Mouse (Mus musculus) ovary, adult 18-20 months (tissue): ENCODE measurements around the gene Trim29.

Experiments used
- DNase-seq: peaks from one replicate; pipeline ENCODE4 v3.0.0; 2022; ENCODE audit warnings: low spot score, mixed read lengths

The Trim29 gene

GRCm38 (mm10) chr9:43310538-43310937 is at the start of gene Trim29:
Gene Trim29, plus strand, starts transcription at chr9:43310848.
- no peak for DNase-seq

DNA sequence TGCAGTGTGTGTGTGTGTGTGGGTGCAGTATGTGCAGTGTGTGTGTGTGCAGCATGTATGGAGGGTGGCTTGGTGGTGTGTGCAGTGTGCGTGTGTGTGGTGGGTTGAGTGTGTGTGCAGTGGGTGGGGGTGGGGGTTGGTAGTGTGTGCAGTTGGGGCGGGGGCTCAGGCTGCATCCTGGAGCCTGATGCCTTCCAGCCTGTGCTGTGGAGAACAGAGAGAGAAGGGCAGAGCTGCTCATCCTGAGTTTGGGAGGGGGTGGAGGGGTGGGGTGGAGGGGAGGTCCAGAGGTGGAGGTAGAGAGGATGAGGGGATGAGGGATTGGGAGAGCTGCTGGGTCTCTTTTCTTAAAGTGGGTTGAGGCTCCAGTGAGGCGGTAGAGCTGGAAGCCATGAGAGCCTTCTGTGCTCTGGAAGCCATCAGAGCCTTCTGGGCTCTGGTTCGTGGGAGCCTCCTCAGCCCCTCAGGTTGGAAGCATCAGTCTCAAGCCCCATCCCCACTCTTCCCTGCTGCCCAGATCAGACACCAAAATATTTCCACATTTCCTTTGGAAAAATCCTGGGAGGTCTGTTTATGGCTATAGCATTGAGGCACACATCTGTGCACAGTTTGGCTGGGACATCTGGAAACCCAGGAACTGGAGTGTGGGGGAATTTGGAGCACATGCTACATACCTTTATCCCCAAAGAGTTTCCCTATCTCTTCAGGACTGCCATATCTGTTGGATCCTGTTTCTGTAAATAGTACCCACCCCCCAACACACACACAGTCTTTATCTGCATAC is 49.3 kb upstream of the Trim29 start:
- DNase-seq = no peak

DNA sequence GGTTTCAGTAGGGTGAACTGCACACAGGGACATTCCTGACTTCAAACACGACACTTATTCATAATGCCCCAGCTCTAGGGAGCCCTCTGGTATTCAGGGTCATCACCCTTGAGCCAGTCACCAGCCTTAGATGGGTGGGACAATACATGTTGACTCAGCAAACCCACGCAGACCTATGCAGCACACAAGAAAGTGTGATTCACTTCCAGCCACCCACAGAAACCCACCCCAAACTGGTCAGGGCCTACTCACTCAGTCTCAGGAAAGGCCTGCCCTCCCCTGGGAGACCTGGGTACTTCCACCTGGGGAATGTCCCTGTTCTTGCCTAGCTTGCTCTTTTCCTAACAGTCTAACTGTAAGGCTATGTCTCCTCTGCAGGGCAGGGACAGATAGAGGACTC is 48.7 kb upstream of the Trim29 start:
- no peak for DNase-seq

GRCm38 (mm10) chr9:43262390-43262789 is 48.3 kb upstream of the Trim29 start:
- DNase-seq = no peak

DNA sequence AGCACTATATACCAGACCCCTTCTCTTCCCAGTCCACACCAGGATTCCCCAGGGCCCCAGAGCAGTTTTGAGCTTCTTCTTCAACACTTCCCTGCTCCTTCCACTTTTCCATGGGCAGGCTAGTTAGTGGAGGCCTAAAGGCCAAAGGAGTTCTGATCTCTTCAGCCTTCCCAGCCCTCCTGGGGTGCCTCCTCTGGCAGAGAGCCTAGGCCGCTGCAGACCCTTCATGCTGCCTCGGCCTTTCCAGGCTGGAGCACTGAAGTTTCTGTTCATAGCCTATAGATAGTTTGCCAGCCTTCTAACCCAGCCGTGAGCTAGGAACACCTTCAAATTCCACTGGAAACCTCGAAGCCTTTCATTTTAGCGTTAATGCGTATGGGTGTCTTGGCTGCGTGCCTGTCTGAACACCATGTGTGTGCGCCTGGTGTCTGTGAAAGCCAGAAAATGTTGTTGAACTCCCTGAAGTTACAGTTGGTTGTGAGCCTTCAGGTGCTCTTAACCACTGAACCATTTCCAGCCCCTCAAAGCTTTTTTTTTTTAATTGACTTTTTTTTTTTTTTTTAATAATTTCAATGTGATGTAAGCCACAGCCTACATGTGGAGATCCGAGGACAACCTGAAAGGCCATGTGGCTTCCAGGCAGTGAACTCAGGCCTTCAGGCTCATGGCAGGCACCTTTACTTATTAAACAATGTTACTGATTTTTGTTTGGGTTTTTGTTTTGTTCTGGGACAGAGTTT is 47.7 kb upstream of the Trim29 start:
- no peak for DNase-seq

GRCm38 (mm10) chr9:43263946-43264451 is 46.6 kb upstream of the Trim29 start:
- DNase-seq = peak; percentile 41

GRCm38 (mm10) chr9:43265194-43265593 is 45.5 kb upstream of the Trim29 start:
- no peak for DNase-seq

DNA sequence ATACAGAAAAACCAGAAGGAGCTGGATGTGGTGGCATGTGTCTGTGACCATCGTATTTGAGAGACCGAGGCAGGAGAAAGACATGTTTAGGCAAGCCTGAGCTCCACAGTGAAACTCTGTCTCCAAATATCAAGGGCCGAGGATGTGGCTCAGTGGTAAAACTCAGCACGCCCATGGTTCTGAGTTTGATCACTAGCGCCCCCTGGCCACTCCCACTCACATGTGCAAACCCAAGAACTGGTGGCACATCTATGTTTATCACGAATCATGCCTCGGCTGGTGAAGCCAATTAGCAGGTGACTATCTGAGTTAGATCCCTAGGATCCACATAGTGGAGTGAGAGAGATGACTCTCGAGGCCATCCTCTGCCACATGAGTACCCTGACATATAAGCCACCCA is 43.3 kb upstream of the Trim29 start:
- no peak for DNase-seq

DNA sequence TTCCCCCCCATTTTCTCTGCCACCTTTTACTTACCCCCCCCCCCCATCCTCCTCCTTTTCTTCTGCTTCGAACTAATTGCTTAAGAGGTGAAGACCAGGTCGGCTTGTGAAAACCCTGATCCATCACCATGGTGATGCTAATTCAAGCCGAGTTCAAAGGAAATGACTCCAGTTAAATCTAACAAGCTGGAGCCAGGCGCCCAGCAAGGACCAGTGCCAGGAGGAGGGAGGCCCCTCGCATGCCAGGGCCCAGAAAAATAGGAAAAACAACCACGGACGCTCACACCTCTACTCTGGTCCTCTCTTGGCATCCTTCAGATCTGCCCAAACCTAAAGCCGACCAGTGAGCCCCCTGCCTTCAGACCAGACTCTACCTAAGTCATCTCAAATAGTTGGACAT is 41.5 kb upstream of the Trim29 start:
- no peak for DNase-seq

GRCm38 (mm10) chr9:43270723-43271252 is 39.9 kb upstream of the Trim29 start:
- no peak for DNase-seq

DNA sequence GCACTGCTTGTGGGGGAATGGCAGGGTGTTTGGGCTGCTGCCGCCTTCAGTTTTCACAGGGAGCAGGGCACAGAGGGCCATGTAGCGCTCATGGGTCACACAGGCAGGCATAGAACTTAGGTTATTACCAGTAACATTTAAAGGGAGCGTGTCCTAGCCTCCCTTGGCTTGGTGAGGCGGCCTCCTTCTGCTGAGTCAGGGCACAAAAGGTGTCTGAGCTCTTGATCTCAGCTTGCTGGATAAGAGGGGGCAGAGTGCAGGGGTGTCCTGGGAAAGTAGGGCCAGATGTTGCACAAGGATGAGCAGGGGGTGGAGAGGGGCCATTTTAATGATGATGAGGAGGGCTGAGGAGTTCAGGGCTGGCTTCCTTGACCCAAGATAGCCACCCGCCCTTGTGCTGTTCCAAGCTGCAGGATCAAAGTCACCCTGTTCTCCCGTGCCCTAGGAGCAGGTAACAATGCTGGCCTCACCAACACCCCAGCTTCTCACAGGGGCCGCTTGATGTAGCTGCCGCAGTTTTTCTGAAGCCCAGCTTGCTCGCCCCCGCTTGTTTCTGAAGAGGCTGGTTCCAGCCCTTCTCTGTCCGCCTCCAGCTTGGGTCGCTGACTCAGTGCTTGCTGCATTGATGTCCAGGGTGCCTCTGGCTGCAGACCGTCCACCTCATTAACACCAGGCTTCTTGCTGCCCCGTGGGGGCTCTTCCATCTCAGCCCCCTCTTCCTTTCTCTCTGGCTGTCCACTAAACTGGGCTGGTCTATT is 38.7 kb upstream of the Trim29 start:
- no peak for DNase-seq

- DNase-seq = no peak
Measured at GRCm38 (mm10) chr9:43273735-43274134, 36.9 kb upstream of the Trim29 start.

- peak; percentile 59 for DNase-seq
Measured at GRCm38 (mm10) chr9:43284284-43284683, 26.4 kb upstream of the Trim29 start.

DNA sequence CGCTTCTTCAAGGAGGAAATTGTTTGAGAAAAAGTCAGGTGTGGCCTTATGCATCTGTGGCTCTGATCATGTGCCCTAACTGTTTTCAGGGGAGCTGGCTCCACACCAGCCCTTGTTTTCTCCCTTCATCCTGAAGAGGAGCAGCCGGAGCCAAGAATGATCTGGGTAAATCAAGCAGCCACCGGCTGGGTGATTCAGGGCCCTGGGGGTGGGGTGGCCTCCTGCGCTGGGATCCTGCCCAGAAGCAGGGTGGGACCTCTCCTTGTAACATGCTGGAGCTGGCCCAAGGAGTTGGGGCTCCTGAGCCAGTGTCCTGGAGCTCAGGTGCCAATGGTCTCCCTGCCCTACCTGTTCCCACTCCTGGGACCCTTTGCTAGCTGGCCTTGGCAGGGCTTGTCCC is 25.4 kb upstream of the Trim29 start:
- no peak for DNase-seq

DNA sequence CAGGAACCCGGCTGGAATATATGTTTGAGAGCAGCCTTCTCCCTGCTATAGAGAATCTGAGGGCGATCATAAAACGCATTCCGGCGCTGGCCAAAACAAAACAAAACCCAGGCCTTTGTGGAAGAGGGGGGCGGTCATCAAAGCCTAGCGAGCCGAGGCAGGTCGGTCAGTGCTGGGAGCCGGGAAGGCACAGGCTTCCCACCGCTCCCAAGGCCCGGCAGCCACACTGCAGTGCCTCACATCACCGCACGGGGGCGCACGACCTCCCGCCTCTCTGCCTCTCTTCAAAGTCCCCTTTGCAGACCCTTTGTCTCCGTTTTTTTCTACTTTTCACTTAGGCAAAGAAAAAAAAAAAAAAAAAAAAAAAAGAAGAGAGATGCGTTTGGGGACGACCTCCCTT is 23.8 kb upstream of the Trim29 start:
- DNase-seq = no peak

- no peak for DNase-seq
Measured at GRCm38 (mm10) chr9:43293058-43293457, 17.6 kb upstream of the Trim29 start.

DNA sequence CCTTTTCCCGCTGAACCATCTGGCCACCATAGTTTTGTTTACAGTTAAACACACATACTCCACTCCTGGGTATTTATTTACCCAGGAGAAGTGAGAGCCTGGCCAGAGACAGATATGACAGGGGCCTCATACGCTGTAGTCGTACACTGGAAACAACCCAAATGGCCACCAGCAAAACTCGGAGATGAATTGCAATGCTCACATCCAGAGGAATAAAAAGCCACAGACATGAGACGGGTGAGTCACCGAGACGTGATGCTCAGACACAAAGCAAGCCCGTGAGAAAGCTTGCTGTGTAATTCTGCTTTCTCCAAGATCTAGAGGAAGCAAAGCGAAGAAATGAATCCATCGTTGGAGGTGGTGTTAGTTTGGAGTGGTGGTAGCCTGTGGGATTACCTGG is 10.3 kb upstream of the Trim29 start:
- no peak for DNase-seq

- DNase-seq = no peak
Measured at GRCm38 (mm10) chr9:43302989-43303388, 7.7 kb upstream of the Trim29 start.

GRCm38 (mm10) chr9:43305882-43306281 is 4.8 kb upstream of the Trim29 start:
- no peak for DNase-seq

DNA sequence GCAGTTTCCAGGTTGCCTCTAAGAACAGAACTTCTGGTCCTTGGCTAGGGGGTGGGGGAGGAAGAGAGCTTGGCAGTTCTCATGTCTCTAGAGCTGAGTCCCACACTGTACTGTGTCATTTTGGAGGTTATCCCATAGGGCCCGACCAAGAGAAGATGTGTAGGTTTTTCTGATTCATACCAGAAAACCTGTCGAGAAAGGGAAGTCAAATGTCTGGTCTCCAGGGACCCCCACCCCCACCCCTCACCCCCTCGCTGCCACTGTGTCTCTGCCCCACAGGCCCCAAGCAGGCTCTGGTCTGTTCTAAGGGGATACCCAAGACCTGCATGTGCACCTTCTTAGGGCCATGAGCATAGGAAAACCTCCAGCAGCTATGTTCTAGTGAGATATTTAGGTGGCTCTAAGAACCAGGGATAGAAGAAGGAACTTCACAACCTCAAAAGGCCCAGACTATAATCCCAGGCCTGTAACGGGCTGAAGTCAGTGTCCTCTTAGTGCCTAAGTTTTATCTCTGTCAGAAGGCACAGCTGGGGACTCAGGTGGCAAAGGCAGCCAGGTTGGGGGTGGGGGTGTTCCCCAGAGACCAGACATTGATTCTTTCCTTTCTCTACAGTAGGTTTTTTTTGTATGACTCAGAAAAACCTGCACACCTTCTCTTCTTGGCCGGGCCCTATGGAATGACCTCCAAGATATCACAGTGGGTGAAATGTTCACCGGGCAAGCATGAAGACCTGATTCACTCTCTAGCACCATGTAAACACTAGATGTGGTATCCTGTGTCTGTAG is 1.4 kb upstream of the Trim29 start:
- no peak for DNase-seq

- no peak for DNase-seq
Measured at GRCm38 (mm10) chr9:43312190-43312589, 1.5 kb downstream of the Trim29 start.

GRCm38 (mm10) chr9:43313805-43314204 is 3.2 kb downstream of the Trim29 start:
- DNase-seq = no peak
